Mouse (Mus musculus): Measurements from ENCODE around the gene Bpifb1.
"Not testable (repeated sequence)": the region's sequence is repeated elsewhere in the genome, so short reads cannot be mapped to it uniquely, and the experiment has no call there.

Gene Bpifb1

DNA sequence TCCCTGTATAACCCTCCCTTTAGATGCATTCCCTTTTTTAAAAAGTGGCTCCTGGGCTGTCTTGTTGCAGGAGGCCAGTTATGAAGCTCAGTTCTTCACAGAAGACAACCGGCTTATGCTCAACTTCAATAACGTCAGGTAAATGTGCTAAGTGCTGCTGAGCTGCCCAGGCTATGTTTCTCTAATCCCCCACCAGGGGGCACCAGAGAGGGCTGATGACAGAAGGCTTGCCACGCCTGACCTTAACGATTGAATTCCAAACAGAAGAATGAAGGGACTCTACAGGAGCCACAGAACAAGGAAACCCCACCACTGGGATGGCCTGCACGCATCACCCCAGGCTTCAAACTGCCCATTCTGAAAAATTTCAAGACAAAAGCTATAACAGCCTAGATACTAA lies 24.6 kb downstream of the Bpifb1 start:
- DNase-seq, result peak; percentile 10 to 11

DNA sequence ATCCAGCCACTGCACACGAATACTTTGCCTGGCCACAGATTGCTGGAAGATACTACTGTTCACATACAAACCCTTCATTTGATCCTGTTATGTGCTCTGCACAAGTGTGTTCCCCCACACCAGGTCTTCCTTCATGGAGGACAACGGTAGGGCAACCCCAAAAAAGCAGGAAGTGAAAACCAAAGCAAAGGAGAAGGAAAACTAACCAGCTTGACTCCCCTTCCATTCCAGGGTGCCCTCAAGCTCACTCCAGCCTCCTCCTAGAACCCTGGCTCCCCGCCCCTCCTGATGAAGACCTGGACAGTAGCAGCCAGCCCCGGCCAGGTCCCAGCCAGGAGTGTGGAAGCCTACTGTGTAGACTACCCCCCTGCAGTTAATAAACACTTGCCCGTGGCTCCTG lies 29.3 kb downstream of the Bpifb1 start:
- DNase-seq, result no peak

DNA sequence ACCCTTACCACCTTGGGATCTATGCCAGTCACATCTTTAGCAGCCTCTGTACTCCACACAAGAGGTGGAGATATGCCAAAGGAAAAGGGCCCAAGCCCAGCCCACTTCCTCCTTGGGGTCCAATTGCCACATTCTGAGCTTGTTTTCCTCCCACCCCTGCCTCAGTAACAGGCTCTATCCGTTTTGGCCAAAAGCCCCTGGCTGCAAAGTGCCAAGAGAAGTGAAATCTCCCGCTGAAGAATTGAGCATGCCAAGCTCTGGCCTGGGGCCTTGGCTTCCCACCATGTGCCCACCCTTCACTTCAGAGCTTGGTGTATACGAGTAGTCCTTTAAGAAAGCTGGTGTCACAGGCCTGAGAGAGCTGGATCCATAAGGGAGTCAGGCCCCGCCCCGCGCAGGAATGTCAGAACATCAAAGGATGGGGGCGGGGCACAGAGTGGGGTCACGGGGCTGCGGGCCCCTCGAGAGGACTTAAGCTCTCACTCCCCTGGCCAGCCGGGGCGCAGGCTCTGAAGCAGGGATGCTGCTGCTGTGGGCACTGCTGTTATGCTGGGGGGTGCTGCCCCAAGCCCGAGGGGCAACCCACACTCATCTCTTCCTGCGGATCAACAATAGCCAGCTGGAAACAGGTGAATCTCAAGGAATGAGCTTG lies 32.8 kb downstream of the Bpifb1 start, which contains the start of gene Bpifb5:
TSS of gene Bpifb5 (plus strand) at position 478 of the 652 bp plus-strand sequence.
- no peak for DNase-seq

DNA sequence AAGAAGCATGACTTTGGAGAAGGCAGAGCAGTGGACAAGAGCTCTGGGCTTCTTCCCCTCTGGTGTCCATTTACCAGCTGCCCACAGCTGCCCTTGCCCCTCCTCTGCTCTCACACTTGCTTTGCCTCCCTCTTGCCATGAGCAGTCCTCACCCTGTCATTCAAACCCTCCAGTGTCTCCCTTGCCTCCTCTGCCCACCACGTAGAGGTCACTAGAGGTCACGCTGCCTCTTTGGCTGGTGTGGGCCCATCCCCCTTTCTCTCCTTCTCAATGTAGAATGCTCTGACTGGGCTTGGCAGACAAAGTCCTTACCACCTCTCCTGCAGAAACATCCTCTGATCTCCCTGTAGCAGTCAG lies 33.3 kb downstream of the Bpifb1 start:
- no peak for DNase-seq

DNA sequence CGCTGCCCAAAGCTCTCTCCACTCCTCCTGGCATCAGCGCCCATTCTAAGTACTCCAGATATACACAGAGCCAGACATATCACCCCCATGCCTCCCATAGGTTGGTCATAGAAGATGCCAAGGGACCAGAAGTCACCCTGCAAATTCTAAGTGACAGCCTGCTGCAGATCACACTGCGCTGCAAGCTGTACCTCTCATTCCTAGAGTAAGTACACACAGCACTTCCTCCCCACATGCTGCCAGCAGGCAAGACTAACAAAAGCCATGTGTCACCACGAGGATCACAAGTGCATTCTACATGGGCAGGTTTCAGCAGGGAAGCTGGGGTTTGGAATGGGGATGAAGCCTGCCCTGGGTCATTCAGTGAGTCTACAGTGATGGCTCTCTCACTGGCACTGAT lies 36.4 kb downstream of the Bpifb1 start:
- no peak for DNase-seq

DNA sequence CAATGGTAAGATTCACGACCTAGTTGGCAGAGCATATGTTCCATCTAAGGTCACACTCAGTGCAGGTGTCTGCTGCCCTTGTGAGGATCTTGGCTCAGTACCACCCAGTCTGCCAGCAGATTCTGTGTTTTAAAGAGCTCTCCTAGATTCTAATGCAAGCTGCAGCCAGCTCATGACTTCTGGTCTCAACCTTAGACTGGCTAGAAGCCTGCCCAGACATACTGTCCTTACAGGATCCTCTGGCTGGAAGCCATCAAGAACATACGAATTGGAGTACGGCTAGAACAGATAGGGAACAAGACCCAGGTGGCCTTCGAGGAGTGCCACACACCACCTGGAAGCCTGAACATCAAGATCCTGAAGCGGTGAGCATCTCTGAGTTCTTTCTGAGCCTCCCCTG lies 37.2 kb downstream of the Bpifb1 start:
- DNase-seq, result no peak

DNA sequence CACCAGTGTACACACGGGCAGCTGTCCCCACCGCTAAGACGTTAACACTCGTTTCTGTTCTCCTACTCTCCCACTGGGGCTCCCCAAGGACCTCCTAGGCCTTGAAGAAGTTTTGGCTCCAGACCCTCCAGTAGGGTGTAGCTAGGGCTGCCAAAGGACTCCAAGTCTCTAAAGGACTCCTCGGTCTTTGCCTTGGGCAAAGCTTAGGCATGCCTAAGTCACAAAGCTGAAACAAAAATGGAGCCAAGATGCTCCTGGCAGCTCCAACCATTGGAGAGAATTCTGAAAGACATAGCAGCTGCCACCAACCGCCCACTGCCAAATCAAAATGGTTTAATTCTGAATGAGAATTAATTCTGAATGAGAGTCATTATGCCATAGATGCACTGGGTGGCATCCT lies 42.8 kb downstream of the Bpifb1 start:
- DNase-seq, result no peak

DNA sequence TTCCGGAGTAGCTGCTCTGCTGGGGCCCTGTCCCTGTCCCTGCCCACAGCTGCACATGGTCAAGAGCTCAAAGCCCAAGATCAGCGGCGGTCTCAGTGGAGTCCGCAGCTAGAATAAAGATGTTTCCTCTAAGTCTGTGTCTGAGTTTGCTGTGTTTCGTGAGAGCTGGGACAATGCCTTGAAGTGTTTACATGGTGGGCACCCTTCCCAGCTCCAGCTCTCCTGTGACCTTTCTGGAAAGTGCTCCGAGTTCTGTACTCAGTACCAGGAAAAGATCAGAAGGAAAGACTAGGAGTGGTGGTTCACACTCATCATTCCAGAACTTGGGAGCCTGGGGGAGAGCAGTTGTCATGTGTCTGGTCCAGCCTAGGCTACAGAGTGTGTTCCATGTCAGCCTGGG lies 50.2 kb downstream of the Bpifb1 start:
- no peak for DNase-seq

DNA sequence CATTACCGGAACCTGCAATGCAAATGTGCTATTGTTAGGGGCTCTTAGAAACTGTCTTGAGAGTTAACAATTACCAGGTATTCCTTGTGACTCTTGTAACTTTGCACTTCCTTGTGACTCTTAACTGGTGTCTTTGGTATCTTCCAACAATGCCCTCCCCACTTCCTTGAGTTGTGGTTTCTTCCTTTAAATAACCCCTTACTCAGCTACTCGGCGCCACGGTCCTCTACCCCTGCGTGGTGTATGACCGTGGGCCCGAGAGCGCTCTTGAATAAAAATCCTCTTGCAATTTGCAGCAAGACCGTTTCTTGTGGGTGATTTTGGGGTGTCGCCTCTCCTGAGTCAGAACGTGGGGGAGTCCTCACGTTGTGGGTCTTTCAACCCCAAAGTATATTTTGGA lies 52.1 kb downstream of the Bpifb1 start:
- not testable (repeated sequence) for DNase-seq

DNA sequence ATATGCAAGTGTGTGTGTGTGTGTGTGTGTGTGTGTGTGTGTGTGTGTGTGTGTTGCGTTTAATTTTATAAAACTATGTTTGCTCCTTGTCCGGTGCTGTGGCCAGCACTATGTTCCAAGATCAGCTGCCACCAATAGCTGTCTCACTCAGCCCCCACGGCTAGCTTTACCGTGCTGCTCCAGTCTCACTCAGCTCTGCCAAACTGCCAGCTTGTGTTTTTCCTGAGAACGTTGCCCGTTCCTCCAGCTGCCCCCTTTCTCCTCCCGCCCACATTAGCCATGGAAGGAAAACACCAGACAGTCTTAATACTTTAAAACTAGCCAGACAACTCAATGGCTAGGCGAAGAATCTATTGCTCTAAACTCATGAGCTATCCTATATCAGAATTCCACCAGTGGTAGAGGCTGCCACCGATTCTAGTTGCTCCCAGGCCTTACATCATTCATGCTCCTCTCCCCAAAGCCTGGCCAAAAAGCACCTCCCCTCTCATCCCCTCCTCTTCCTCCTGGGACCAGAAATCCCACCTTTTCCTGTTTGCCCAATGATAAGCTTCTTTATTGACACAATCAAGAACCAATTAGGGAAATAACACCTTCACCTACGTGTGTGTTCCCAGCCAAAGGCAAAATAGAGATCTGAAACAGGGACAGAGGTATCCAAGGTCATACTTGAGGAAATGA lies 52.9 kb downstream of the Bpifb1 start:
- DNase-seq, result no peak

DNA sequence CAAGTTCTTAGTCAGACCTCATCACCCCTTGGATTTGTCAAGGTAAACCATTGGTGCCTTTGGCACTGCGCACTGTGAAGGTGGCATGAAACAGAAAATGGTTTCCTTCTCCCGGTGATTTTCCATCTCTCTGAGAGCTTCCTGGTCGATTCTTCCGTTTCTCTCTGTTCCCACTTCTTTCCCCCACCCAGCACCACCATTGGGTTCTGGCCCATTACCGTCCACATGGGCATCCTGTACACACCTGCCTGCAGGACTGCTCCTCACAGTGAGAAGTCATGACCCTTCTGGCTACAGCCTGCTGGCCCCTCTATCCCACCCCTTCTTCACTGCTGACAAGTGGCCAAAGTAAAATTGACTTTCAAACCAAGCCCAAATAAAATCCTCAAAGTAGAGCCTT lies 54.7 kb downstream of the Bpifb1 start:
- no peak for DNase-seq

DNA sequence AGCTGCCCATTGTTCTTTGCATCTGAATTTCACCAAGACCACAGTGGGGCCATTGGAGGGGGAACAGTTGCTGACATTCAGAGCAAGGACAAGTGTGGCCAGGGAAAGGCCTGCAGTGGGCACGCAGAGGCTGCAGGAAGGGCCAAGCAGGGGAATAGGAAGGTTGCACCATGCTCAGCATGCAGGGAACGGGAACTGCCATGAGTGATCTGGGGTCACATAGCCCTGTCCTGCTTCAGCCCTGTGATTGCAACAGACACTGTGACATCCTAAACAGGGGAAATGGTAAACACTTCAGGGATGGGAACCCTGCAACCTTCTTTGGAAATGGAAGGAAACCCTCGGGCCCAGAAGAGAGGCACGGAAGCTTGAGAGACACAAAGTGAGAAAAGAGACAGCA lies 64.6 kb downstream of the Bpifb1 start:
- not testable (repeated sequence) for DNase-seq

DNA sequence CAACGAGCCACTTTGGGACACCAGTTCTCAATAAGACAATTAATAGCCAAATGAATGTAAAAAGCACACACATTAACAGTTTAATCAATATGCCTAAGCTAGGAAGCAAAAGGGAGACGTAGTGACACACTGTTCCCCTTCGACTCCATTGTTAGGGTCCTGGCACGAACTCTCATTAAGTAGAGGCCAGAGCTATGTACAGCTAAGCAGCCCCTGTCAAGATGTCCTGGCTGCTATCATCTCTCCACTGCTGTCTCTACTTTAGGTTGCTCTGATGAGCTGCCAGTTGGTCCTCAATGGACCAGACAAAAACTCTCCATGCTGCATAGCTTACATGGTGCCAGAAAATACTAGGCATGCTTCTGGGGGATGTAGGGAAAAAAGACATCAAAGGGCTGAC lies 65.2 kb downstream of the Bpifb1 start:
- DNase-seq, result no peak

DNA sequence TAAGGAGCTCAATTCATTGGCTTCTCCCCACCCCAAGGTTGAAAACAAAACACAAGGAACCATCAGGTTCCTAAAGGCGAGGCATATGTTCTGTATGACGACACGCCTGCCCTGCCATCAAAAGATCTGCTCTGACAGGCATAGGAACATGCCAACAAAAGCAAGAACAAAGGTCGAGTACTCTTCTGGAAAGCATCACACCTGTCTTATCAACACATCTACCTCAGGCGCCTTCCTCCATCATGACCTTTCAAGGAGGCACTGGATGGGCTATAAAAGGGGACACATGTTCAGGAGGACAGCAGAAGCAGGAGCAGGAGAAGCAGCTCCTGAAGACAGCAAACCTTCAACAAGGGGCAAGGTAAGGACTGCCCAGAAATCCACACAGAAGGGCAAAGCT lies 66.9 kb downstream of the Bpifb1 start, which contains the start of gene Bpifb9a:
TSS of gene Bpifb9a (plus strand) at position 301 of the 400 bp plus-strand sequence.
- not testable (repeated sequence) for DNase-seq

DNA sequence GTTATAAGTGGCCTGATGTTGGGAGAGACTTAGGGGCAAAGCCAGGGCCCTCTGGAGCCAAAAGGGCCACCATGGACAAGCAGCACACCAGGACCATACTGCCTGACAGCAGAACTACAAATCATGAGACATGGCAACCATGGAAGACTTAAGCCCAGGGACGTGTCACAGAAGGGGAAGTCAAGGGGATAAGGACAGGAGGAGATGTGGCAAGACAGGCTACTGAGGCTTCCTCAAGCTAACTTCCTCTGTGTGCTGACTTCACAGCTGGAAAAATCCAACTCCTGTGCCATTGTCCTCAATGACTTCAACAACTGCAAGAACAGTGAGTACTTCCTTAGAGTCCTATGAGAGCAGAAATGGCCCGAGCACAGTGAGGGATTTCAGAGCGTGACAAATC lies 73.8 kb downstream of the Bpifb1 start:
- not testable (repeated sequence) for DNase-seq

Measured in thymus, adult 18-20 months (tissue).